Mouse (Mus musculus): ENCODE measurements at regions not wholly inside any gene's neighbourhood (a gene's known extent, or its start where the extent isn't known, plus 50 kb on each side); places are given as distances from the start of the nearest gene placed in this dataset.

DNA sequence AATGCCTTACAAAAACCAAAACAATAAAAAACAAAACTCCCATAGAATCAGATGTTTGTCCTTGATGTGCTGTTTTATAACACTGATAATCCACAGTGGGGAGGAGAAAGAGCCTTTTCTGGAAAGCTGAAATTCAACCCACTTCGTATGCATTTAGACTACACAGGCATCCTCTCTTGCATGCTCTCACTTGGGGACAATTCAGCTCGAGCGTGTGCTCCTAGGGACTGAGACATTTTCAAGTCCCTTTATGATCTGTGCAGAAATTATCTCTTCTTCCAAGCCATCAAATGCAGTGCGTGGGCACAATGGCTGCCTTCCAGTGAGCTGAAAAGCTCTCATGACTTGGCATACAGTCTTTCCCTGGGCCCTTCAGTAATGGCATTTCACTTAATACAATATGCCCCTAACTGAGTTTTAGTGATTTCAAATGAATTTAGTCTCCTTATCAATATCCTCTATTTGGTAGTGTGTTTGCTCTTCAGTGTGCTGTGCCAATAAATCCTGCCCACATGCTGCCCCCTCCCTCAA is 977.1 kb downstream of the 5730522E02Rik start:
- ATAC-seq (no peak), DNase-seq (ENCODE audit: low spot score) (peak; percentile 33)
- Histone ChIP-seq H3K9ac (ENCODE audit: low read length) (no peak overlapping the region), H3K9me3 (replicated peaks; ENCODE audit: control insufficient read depth, low read length) (no peaks in the 10 kb centered on the region), H3K27ac (ENCODE audit: low read depth, low read length) (no peak overlapping the region), H3K27me3 (replicated peaks; ENCODE audit: control insufficient read depth, insufficient read depth, low read length) (no peaks in the 10 kb centered on the region), H3K36me3 (ENCODE audit: control insufficient read depth, insufficient read depth, low read length) (no peaks in the 10 kb centered on the region), H3K4me1 (ENCODE audit: control insufficient read depth, insufficient read depth, low read length) (no peaks in the 10 kb centered on the region), H3K4me2 (ENCODE audit: low read length) (no peak overlapping the region), H3K4me3 (ENCODE audit: low read depth, low read length) (no peak overlapping the region)
- 53% methylated on average over 4 of the region's 4 CpGs for WGBS
